Mouse (Mus musculus) mouse embryonic stem cell (cell line): ENCODE data around the gene Sirt7.
"Not testable (repeated sequence)": the region's sequence is repeated elsewhere in the genome, so short reads cannot be mapped to it uniquely, and the experiment has no call there.

Experiments used
- in situ Hi-C, 2 experiments: fragments of 300-500 bp; cut with MboI; formaldehyde crosslinking; loops; 1 replicate in 1 of 2; 3 replicates in 1 of 2; pipeline ENCODE4 v1.14.3; 2019 to 2020; ENCODE audit warnings: low sequenced_read_pairs in 2 of 2, low pct_unique_long_range_greater_than_20kb in 1 of 2, mixed read lengths in 1 of 2; ENCODE audit not compliant: unreplicated experiment in 1 of 2

The Sirt7 gene

DNA sequence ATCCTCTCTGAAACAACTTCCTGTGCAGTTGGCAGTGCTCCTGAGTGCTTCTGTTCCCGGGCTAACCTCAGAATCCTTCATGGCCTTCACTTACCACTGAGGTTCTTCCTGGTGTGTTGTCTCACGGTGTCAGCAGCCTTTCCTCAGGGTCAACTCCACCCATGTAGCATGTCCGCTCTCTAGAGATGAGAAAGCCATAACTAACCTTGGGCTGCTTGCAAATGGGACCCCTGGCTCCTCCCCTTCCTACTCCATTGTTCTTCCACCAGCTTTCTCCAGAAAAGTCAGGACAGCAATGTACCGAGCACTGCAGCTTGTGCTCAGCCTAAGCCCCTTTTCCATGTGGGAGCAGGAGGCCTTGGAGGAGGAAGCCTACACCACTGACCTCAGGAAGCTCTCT is 18.3 kb downstream of the Sirt7 start:
- in situ Hi-C loops = no loop called here

DNA sequence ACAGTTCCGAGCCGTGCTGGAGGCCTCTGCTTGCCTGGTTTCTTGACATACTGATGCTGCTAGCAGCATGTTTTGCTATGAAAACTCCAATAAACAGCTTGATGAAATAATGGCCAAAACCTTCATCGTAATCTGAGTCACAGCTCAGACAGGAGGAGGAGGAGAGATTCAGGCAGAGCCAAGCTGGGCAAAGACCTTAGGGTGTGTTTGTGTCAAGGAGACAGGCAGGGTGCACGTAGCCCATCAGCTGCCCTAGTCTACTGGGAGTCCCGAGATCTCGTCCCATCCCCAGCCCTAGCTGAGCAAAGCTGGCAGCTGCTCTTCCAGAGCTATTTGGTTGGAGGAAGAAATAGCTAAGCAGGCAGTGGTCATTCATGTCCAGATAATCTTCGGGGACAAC is 19.4 kb downstream of the Sirt7 start:
- in situ Hi-C loops = no loop called here

DNA sequence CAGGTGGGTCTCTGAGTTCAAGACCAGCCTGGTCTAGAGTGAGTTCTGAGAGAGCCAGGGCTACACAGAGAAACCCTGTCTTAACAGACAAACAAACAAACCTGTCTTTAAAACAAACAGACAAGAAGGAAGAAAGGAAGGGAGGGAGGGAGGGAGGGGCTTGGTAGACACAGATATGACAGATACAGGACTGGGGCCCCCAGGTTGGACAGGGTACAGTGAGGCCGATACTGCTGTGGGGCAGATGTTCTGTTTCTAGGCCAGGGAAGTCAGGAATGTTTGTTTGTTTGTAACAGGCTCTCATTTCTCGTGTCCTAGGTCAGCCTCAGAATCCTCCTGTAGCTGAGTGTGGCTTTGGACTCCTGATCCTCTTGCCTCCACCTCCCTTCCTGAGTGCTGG is 21.5 kb downstream of the Sirt7 start:
- in situ Hi-C loops = no loop called here

DNA sequence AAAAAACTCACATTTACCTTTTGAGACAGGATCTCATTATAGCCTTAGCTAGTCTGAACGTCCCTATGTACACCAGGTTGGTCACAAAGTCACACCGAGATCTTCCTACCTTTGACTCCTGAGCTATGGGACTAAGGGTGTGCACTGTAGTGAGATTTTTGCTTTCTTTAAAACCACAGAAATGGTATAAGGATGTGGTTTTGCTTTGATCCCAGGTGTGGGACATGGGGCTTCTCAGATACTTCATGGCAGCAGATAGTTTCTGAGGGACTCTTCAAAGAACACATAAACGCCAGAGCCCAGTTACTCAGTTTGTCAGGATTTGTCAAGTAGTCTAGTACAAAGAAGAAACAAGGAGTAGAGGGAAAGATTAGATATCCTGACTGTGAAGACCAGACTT is 24.3 kb downstream of the Sirt7 start:
- in situ Hi-C loops = no loop called here

GRCm38 (mm10) chr11:120598990-120599549 is 26.0 kb downstream of the Sirt7 start:
- in situ Hi-C loops = no loop called here

DNA sequence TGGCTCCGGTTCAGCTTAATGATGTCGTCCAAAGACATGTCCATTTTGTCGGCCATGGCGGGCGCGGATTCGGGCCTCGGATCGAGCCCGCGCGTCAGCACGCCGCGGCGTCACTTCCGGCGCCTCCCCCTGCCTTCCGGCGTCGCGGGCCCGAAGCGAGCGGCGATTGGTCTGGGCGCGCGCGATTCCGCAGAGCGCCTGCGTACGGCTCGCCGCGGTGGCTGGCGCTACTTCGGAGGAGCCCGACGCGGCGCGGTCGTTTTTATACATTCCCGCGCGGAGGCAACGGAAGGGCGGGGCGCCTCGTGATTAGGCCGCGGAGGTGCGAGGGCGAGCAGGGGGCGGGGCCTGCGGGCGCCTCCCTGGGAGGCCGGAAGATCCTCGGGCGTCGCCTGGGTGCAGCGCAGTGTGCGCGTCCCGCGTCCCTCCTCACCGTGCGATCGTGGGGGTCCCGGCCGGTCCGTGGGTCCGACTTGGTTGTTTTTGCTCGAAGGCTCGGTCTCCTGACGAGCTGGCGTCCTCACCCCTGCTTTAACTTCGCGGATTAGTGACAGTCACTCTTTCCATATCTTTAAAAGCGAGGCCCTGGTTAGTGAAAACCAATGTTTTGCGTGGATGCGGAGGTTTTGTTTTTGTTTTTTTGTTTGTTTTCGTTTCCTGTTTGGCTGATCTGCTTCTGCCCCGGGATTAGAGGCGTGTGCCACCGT is 26.6 kb downstream of the Sirt7 start, which contains the start of the genes Alyref and Anapc11:
Alyref (minus strand) TSS at position 83 of the 707 bp plus-strand sequence.
Anapc11 (plus strand) TSS at position 139 of the 707 bp plus-strand sequence.
- in situ Hi-C loops = no loop called here

DNA sequence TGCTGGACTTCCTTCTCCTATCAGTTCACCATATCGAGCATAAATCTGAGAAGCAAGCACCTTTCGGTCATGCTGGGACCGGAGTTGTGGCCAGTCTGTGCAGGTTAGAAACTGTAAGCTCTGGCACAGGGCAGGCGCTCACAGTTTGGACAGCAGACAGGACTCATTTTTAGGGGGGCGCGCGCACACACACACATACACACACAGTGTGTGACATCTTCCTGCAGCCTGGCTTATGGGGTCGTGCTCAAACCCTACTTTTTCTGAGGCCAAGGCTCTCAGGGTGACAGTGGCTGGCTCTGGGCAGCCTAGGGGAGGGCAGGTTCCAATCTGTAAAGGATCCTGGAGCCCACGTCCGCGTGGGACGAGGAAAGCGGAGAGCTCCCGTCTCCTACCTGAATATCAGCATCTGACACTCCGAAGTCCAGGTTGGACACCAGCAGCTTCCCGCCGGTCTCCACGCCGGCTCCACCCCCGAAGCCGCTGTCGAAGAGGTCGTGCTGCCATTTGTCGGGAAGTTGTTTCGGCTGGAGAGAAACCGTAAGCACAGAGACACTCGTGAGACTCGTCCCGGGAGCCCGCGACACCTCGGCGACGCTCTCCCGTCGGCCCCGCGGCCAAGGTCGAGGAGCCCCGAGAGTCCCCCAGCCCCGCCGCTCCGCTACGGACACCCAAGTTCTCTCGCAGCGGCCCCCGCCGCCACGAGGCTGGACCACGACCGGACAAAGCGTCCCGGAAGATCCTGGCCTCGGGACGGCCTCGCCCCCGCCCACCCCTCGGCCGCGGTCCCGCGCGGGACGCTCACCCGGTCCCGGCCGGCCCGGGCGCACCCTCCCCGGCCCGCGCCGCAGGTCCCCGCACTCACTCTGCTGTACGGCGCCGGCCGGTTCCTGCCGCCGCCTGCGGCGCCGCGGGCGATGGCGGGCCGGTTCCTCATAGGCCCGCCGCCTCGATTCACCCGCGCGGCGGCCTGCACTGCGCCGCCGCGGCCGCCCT is 27.5 kb downstream of the Sirt7 start:
- in situ Hi-C loops = no loop called here

DNA sequence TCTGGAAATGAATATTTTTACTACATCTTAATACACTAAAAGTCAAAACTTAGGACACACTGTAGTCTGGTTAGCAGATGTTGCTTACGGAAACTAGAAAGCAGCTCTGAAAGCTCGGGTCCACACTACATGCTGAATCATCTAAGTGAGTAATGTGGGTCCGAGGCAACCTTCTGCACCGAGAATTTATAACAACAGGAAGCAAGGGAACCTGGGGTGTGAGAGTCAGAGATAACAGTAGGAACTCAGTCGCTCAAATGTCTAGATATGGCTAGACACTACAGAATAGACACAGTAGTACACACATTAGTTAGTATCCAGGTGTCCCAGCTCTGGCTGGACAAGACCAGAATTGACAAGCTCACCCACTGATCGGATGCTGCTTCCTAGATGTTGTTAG is 36.5 kb downstream of the Sirt7 start:
- in situ Hi-C loops = no loop called here

DNA sequence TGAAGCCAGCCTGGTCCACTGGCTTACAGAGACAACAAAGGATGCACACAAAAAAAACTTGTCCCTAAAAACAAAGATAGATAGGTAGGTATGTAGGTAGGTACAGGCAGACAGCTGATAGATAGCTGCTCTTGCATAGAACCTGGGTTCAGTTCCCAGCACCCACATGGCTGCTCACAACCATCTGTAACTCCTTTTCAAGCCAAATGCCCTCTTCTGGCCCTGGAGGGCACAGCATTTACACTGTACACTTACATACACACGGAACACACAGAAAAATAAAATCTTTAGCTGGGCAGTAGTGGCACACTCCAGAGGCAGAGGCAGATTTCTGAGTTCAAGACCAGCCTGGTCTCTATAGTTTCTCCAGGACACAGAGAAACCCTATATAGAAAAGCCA is 41.1 kb downstream of the Sirt7 start:
- in situ Hi-C loops = no loop called here

- in situ Hi-C loops = not testable (repeated sequence)
Measured at GRCm38 (mm10) chr11:120582982-120583293, 42.1 kb downstream of the Sirt7 start.

DNA sequence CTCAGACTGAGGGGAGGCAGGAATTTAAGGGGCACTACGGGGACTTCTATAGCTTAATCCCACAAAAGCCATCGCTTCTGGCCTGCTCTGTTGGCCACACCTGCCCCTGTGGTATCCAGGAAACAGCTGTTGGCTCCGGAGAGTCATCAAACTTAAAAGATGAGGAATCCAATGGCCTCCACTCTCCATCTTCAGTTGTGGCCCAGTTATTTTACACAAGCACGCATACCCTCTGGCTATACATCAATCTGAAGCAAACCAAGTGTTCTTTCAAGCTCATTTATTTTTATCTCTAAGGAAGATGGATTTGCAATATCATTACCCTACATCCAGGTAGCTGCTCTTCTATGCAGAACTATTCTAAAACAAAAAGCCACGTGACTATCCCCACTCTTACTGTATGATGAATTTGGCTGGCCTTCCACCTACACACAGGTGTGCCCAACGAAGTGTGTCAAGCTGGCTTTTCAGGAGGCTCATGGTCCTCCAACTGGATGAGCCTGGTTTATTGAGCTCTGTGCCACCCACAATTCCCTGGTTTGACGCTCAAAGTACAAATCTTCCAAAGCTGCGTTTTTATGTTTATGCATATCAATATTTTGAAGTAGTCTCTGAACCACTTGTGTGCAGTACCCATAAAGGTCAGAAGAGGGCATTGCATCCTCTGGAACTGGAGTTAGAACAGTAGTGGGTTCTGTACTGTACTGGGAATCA is 42.6 kb downstream of the Sirt7 start:
- in situ Hi-C loops = no loop called here

DNA sequence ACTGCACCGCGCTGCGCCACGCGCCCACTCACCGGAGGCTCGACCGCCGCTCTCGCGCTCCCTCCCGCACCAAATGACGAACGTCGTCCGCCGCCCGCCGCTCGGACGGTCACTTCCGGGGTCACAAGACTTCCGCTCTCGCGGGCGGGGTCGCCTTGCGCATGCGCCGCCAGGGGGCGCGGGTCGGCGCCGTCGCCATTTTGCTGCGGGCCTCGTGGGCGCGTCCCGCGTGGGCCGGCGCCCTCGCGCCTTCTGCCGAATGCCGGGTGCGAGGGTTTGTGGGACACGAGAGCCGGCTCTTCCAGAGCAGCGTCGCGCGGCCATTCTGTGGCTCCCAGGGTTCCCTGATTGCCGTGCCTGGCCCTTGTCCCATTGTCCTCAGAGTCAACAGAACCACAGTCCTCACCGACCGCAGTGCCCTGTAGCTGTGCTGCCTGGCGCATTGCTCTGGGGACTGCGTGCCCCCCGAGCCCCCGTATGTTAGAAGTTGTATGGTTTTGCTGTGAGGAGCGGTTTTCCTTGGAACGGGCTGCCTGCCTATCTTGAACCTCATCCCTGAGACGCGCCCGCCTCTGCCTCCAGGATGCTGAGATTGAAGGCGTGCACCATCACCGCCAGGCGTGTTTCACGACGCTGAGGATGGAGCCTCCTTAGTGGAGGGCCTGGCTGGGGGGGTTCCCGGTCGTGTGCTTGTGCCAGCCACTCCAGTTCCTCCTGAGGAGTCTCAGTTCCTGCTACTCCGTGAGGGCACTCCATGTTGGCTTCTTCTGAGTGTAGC is 43.4 kb downstream of the Sirt7 start, which contains the start of gene Arhgdia:
Arhgdia (minus strand) TSS at position 135 of the 778 bp plus-strand sequence.
- in situ Hi-C loops = no loop called here

GRCm38 (mm10) chr11:120580871-120581331 is 44.1 kb downstream of the Sirt7 start:
- in situ Hi-C loops = no loop called here

DNA sequence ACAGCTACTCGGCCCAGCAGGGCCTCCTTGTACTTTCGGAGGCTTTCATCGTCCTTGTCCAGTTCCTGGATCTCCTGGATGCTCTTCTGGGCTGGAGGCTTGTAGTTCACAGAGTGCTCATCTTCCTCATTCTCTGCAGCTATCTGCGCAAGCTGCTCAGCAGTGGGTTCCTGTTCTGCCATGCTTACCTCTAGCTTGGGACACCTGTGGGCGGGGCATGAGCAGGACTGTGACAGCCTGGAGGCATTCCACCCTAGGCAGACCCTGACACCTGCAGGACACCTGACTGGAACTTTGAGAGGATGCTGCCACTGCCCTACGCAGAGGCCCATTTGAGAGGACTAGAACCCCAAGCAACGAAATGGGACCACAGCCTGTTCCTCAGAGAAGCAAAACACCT is 44.9 kb downstream of the Sirt7 start:
- in situ Hi-C loops = no loop called here

DNA sequence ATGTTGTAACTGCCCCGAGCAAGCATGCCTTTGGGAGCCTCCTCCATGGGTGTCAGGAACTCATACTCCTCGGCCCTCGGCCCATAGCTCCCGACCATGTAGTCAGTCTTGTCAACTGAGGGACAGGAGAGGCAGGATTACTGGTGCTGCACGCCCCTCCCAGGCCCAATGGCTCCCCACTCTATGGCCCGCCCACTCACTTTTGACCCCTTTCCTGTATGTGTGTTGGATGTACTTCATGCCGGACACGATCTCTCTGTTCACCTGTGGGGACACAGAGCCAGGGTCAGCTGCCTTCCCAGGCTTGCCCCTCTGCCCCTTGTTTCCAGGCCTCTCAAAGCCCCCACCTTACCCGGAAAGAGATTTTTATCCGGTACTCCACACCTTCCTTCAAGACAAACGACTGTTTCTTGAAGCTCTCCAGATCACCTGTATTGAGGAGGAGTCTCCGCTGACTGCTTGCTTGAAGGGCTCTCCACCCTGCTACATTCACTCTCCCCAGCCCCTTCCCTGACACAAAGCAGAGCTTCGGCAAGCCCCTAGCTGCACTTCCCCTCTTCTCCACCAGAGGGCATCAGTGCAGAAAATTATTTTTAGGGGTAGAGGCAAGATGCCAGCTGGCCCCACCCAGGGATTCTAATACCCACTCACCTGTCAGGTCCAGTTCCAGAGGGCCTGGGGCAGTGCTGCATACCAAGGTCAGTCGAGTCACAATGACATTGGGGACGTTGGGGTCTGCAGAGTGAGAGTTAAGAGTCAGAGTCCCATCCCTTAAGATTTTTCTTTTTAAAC is 45.5 kb downstream of the Sirt7 start:
- in situ Hi-C loops = no loop called here

DNA sequence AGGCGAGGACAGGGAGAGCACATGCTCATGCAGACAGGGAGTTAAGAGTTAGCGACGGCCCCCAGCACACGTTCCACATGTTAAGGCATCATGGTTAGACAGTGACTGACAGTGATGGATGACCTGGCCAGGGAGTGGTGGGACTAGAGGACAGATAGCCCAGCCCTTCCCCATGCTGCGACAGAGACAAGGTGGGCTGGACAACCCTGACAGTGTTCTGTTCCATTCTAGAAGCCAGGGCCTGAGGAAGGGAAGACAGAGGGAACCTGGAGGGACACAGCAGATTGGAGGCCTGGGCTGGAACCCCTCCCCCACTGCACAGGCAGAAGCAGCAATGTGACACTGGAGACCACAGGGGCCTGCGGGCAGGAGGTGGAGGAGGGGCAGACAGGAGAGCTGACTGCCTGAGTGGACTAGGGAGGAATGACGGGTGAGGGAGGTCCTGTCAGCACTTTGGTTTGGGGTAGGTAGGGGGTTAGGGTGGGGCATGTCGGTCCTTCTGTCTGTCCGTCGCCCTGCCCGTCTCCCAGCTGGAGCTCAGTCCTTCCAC is 46.3 kb downstream of the Sirt7 start:
- in situ Hi-C loops = no loop called here
